Comparison of ENCODE assay signal across 8 mouse cellular contexts in genomic region chr2:91971231-91972097, GRCm38 (mm10). TPM values are rescaled to one million over a fixed set of nuclear protein-coding genes. Genes with fewer than 3 reads are reported as not detected.
A peak's percentile ranks its signal among the peaks of the same experiment; 100 is the strongest.
DNase-seq lines count a peak whose midpoint lies in the region; ATAC-seq and TF ChIP-seq lines count a peak whose summit lies in the region.

No protein-coding gene starts in this region.

- no peak for DNase-seq in frontal cortex, postnatal 25 days (ENCODE audit: low spot score in 2 of 2)
- peak; percentile 89 to 92 for DNase-seq in cerebellum, postnatal 25 days
- DNase-seq in heart, embryonic 10.5 days (ENCODE audit: low spot score) = no peak
- peak; percentile 61 for DNase-seq in kidney, postnatal 0 days (ENCODE audit: low spot score)
- peak; percentile 71 for DNase-seq in lung, postnatal 10 days
- DNase-seq in urinary bladder, postnatal 4 days (ENCODE audit: low spot score in 2 of 2) = no peak

- peak; percentile 51 for ATAC-seq in frontal cortex, adult (ENCODE audit: low TSS enrichment)
- no peak for ATAC-seq in kidney, postnatal 0 days (replicated peaks; ENCODE audit: low FRiP score, low read depth)
- ATAC-seq in stomach, embryonic 15.5 days (ENCODE audit: insufficient read depth, low FRiP score, low read depth) = peak; percentile 50

- H3K9me3 ChIP-seq in heart, embryonic 10.5 days = no peaks in the 10 kb centered on the region
- no peaks in the 10 kb centered on the region for H3K9me3 ChIP-seq in kidney, postnatal 0 days (replicated peaks; ENCODE audit: low read length)
- no peaks in the 10 kb centered on the region for H3K9me3 ChIP-seq in stomach, embryonic 15.5 days

- H3K4me2 ChIP-seq in kidney, postnatal 0 days (ENCODE audit: low read length) = peak overlapping the region; percentile 23
- peak overlapping the region; percentile 25 for H3K4me2 ChIP-seq in stomach, embryonic 15.5 days

- WGBS in heart, embryonic 10.5 days = 12% methylated on average over 21 of the region's 21 CpGs
- 23% methylated on average over 21 of the region's 21 CpGs for WGBS in kidney, postnatal 0 days
- 29% methylated on average over 21 of the region's 21 CpGs for WGBS in stomach, embryonic 15.5 days

- TF ChIP-seq CTCF in kidney, postnatal 0 days (IDR thresholded peaks at IDR 0.05; ENCODE audit: low read depth) = no peak

- peaks cover 46% of the 10 kb centered on the region for H3K4me1 ChIP-seq in heart, embryonic 10.5 days
- peaks cover 24% of the 10 kb centered on the region for H3K4me1 ChIP-seq in kidney, postnatal 0 days (replicated peaks; ENCODE audit: insufficient read depth, low read length)
- peaks cover 28% of the 10 kb centered on the region for H3K4me1 ChIP-seq in stomach, embryonic 15.5 days

- H3K27me3 ChIP-seq in heart, embryonic 10.5 days (ENCODE audit: insufficient read depth, poor library complexity, severe bottlenecking) = peaks cover 40% of the 10 kb centered on the region
- H3K27me3 ChIP-seq in kidney, postnatal 0 days (ENCODE audit: insufficient read depth, low read length) = peaks cover 24% of the 10 kb centered on the region; the same call in 1 of the 2 replicates
- peaks cover 24% of the 10 kb centered on the region for H3K27me3 ChIP-seq in stomach, embryonic 15.5 days (replicated peaks)

- peak overlapping the region; percentile 89 for H3K27ac ChIP-seq in heart, embryonic 10.5 days
- H3K27ac ChIP-seq in kidney, postnatal 0 days = peak overlapping the region; percentile 86
- peak overlapping the region; percentile 79 for H3K27ac ChIP-seq in stomach, embryonic 15.5 days

- H3K36me3 ChIP-seq in heart, embryonic 10.5 days = no peaks in the 10 kb centered on the region
- no peaks in the 10 kb centered on the region for H3K36me3 ChIP-seq in kidney, postnatal 0 days (ENCODE audit: insufficient read depth, low read length)
- H3K36me3 ChIP-seq in stomach, embryonic 15.5 days = no peaks in the 10 kb centered on the region

- peak overlapping the region; percentile 29; the same call in 1 of the 2 replicates for H3K9ac ChIP-seq in kidney, postnatal 0 days (ENCODE audit: low read depth, low read length)
- no peak overlapping the region for H3K9ac ChIP-seq in stomach, embryonic 15.5 days

- peak overlapping the region; percentile 41 for H3K4me3 ChIP-seq in heart, embryonic 10.5 days
- no peak overlapping the region for H3K4me3 ChIP-seq in kidney, postnatal 0 days (replicated peaks; ENCODE audit: low read depth, low read length)
- 0 out of 2 replicates have a peak overlapping the region, but pooled peaks have one; percentile 8 for H3K4me3 ChIP-seq in stomach, embryonic 15.5 days (replicated peaks)

RNA-seq across cellular contexts. Expression of gene Dgkz, which starts 4.2 kb away (rescaled TPM):
- 58.4 and 61.0 TPM in 2 replicates for polyA plus RNA-seq in heart, embryonic 10.5 days (2016; fragmentation: Nextera tagmentation; extraction: Ambion mirVana)
- 32.1 and 32.4 TPM in 2 replicates for polyA plus RNA-seq in kidney, postnatal 0 days (2015; fragmentation: Nextera tagmentation; extraction: Ambion mirVana)
- 50.9 and 51.1 TPM in 2 replicates for polyA plus RNA-seq in stomach, embryonic 15.5 days (2015; fragmentation: Nextera tagmentation; extraction: Ambion mirVana)

RNA-seq across cellular contexts. Expression of gene Gm9821, which starts 26.0 kb away (rescaled TPM):
- polyA plus RNA-seq in heart, embryonic 10.5 days (2016; fragmentation: Nextera tagmentation; extraction: Ambion mirVana) = 1.9 and 3.0 TPM in 2 replicates
- polyA plus RNA-seq in kidney, postnatal 0 days (2015; fragmentation: Nextera tagmentation; extraction: Ambion mirVana) = 0.12 TPM in 1 of 2 replicates, not detected in the other
- 0.66 and 0.71 TPM in 2 replicates for polyA plus RNA-seq in stomach, embryonic 15.5 days (2015; fragmentation: Nextera tagmentation; extraction: Ambion mirVana)

RNA-seq across cellular contexts. Expression of gene Mdk, which starts 39.4 kb away (rescaled TPM):
- 1,001 and 1,694 TPM in 2 replicates for polyA plus RNA-seq in heart, embryonic 10.5 days (2016; fragmentation: Nextera tagmentation; extraction: Ambion mirVana)
- 639 and 693 TPM in 2 replicates for polyA plus RNA-seq in kidney, postnatal 0 days (2015; fragmentation: Nextera tagmentation; extraction: Ambion mirVana)
- polyA plus RNA-seq in stomach, embryonic 15.5 days (2015; fragmentation: Nextera tagmentation; extraction: Ambion mirVana) = 587 and 735 TPM in 2 replicates

RNA-seq across cellular contexts. Expression of gene Chrm4, which starts 44.4 kb away (rescaled TPM):
- 0.16 and 0.57 TPM in 2 replicates for polyA plus RNA-seq in heart, embryonic 10.5 days (2016; fragmentation: Nextera tagmentation; extraction: Ambion mirVana)
- polyA plus RNA-seq in kidney, postnatal 0 days (2015; fragmentation: Nextera tagmentation; extraction: Ambion mirVana) = 0.22 TPM in 1 of 2 replicates, not detected in the other
- 0.21 and 0.27 TPM in 2 replicates for polyA plus RNA-seq in stomach, embryonic 15.5 days (2015; fragmentation: Nextera tagmentation; extraction: Ambion mirVana)

RNA-seq across cellular contexts. Expression of gene Creb3l1, which starts 52.8 kb away (rescaled TPM):
- polyA plus RNA-seq in heart, embryonic 10.5 days (2016; fragmentation: Nextera tagmentation; extraction: Ambion mirVana) = 7.2 and 8.6 TPM in 2 replicates
- polyA plus RNA-seq in kidney, postnatal 0 days (2015; fragmentation: Nextera tagmentation; extraction: Ambion mirVana) = 8.7 and 9.3 TPM in 2 replicates
- polyA plus RNA-seq in stomach, embryonic 15.5 days (2015; fragmentation: Nextera tagmentation; extraction: Ambion mirVana) = 20.4 and 20.6 TPM in 2 replicates

Comparison
In these comparisons a context has a peak if more than half of its experiments do, and no peak if none do; other contexts are left out.
1. DNase-seq: peak in cerebellum, postnatal 25 days (2 of 2), kidney, postnatal 0 days (single experiment) and lung, postnatal 10 days (single experiment); none in frontal cortex, postnatal 25 days (0 of 2), heart, embryonic 10.5 days (single experiment) and urinary bladder, postnatal 4 days (0 of 2).
2. Peak in every context shown above with its lines, with median percentiles within 50 percentile points of each other: H3K27ac ChIP-seq.